Mouse (Mus musculus) regulatory T cell (primary cell): Measurements from ENCODE around the gene Usp19.

Source experiments
- in situ Hi-C: fragments of 300-600 bp; cut with MboI, MseI; formaldehyde crosslinking; loops from one replicate; pipeline ENCODE4 v1.15.1; 2025; ENCODE audit warnings: high pct_unique_total_duplicates

Usp19 gene

DNA sequence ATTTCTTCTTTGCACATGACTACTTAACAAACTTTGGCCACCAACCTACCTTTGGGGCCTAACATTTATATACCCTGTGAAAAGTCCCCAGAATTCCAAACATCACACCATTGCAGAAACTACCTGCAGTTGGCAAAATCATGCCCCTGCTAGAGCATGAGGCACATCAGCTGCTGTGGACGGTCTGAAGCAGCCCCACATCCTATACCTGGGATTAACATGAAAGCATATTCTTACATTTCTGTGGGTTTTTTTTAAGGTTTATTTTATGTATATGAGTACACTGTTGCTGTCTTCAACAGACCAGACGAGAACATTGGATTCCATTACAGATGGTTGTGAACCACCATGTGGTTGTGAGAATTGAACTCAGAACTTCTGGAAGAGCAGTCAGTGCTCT, 24.2 kb upstream of the Usp19 start:
- in situ Hi-C loops: no loop called here

DNA sequence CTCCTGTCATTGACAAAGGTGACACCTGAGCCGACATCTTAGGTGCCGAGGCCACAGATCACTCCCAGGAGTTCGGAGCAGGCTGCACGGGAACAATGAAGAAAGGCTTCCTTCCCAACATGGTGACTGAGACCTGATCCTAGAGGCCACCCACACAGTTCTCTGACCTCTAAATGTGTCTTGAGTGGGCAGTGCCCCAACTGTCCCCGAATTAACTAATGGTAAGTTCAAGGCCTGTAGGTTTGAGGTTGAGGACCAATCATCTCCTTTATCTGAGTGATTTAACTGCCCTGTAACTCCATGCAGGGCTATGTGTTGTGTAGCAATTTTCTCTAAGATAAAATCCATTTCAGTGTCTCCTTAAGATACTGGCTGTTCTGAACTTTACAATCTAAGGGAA, 21.0 kb upstream of the Usp19 start:
- in situ Hi-C loops: no loop called here

DNA sequence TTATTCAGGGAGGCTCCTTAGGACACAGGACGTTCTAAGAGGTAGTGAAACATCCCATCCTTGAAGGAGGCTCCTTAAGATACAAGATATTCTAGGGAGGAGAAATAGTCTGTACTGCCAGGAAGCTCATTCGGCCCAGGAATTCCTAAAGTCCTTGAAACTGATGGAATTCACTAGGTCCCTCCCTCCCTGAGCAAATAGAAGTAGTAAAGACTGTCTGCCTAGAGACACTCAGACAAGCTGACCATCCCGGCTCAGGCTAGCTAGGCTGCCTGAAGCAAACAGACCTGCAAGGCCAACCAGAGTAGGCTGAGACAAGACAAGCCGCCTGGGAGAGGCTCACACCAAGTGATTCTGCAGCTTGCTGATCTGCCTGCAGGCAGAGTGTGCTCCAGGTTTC, 20.6 kb upstream of the Usp19 start:
- in situ Hi-C loops: no loop called here

DNA sequence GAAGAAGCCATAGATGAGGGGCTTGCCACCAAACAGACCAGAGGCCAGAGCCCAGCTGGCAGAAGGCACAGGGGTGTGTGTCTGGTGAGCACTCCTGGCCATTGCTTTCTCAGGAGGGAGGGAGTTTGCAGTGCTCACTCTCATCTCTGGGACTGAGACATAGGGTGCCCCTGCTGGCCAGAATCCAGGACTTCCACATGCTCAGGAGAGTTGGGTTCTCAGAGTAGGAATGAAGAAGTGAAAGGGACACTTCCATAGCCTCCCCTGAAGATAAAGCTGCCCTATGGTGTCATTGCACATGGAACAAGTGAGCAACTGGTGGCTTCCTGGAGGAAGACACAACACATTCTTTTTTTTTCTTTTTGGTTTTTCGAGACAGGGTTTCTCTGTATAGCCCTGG, 15.9 kb upstream of the Usp19 start:
- in situ Hi-C loops: no loop called here

DNA sequence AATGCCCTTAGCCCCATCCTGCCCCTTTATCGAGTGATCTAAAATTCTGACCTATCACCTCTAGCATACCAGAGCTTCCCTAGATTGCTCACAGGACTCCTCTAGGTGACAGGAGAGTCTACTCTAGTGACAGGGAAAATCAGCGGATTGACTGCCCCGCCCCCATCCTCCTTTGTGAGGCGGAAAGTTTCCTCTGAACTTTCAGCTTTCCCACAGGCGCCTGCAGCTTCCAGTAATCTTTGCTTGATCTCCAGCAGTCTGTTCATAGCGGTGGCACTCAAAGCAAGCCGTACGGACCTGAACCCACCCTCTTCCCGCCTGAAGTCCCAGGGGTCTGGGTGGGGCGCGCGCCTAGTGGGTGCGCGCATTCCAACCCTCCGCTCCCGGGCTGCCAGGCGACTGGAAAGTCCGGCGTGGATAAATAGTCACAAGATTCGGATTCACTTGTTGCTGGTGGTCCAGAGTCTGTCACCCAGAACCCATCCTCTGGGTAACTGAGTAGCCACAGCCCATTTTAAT, 11.7 kb upstream of the Usp19 start:
- in situ Hi-C loops: no loop called here

DNA sequence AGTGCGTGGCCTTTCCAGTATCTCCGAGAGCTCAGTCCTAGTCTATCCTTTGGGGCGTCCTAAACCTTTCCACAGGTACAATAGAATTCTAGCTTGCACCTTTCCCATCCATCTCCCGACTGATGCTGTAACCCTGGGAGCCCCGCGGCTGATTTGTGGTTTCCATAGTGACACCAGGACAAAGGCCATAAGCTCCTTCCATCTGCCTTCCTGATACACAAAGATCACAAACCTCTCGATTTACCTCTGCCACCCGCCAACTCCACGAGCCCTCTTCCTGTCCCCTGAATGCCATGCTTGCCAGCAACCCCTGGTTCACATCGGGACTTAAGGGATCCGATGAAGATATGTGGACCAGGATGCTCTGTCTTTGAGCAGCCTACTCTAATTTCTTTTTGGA, 11.2 kb upstream of the Usp19 start:
- in situ Hi-C loops: no loop called here

DNA sequence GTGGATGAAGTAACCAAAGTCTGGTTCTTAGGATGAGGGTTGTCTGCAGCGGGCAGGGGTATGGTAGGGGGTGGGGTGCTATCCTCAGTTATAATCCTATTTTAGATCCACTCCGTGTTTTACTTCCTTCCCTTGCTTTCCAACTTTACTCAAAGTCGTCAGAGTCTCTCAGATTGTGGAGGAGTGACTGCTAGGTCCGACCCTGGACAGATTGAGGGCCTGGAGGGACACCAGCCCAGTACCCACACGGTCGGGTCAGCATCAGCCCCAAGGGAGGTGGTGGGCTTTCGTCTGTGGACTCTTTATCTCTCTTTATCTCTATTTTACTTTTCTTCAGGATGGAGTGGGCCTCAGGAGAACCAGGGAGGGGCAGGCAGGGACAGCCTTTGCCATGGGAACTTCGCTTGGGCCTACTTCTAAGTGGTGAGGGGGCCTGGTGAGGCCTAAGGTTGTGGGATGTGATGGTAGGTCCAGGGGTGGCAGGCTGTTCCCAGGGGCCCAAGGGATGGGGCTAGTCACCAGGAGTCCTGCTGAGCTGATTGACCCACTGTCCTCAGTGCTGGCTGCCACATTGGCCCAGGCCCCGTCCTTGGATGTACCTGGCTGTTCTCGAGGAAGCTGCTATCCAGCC, 10.6 kb upstream of the Usp19 start, which contains the start of gene Lamb2:
Gene Lamb2, plus strand, starts transcription at position 16 of the 631 bp plus-strand sequence.
- in situ Hi-C loops: loop anchor here (10.0 kb wide), 1 partner anchor 435 kb away; the partner anchor contains the start of gene Tmem89

DNA sequence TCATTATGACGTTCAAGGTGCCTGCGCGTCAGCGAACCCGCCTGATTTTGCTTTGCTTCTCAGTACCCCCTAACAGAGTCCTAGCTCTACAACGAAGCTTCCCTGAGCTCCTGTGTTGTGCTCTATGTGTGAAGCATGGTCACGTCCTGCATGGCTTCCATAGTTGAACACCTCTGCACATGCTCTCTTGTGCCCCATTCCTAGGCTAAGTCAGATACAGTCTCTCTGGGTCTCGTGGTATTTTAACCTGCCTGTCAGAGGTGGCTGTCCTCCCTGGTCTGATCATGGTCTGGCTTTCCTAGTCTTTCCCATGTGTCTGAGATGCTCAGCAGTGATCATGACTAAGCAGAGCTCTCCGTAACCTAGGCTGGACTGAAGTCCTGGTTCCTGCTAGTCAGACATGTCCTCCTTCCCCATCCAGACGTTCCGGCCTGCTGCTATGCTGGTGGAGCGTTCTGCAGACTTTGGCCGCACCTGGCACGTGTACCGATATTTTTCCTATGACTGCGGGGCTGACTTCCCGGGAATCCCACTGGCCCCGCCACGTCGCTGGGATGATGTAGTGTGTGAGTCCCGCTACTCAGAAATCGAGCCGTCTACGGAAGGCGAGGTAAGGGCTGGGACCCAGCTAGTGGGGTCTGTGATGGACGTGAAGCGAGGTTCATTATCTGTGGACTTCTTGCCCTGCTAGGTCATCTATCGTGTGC, 9.4 kb upstream of the Usp19 start:
- in situ Hi-C loops: loop anchor here (10.0 kb wide), 1 partner anchor 434 kb away; the partner anchor contains the start of gene Tmem89

DNA sequence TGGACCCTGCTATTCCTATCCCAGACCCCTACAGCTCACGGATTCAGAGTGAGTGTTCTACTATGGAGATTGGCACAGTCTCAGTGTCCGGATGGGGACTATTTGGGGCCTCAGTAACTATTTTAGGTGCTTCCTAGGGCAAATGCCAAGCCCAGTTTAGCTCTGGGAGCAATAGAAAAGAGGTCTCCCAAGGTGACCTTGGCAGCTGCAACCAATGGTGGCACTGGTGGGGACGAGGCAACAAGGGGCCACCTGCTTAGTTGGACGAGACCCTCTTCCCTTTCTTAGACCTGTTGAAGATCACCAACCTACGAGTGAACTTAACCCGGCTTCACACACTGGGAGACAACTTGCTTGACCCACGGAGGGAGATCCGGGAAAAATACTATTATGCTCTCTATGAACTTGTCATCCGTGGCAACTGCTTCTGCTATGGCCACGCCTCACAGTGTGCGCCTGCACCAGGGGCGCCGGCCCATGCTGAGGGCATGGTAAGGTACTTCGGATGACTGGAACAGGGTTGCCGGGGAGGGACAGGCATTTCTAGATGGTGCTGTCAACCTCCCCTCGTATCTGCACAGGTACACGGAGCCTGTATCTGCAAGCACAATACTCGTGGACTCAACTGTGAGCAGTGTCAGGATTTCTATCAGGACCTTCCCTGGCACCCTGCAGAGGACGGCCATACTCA, 8.7 kb upstream of the Usp19 start:
- in situ Hi-C loops: loop anchor here (10.0 kb wide), 1 partner anchor 433 kb away; the partner anchor contains the start of gene Tmem89

DNA sequence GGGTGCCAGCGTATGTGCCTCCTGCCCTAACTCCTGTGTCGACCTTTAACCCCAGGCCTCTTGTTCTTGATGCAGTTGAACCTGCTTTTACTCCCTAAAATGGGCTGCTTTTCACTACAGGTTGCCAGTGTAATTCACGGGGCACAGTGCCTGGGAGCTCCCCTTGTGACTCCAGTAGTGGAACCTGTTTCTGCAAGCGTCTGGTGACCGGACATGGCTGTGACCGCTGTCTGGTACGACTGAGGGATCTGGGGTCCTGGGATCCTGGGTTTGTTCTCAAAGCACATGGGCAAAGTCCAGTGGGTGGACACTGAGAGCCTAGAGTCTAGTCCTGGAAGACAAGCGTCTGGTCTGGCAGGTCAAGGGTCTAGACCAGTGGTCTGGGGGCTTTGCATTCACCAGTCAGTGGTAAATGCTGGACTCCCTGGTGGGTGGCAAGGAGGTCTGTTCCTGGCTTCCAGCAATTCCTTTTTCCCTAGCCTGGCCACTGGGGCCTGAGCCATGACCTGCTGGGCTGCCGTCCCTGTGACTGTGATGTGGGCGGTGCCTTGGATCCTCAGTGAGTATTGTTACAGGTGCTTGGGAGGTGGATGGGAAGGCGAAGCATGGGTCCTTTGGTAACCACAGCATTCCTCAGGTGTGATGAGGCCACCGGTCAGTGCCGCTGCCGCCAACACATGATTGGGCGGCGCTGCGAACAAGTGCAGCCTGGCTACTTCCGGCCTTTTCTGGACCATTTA, 7.2 kb upstream of the Usp19 start:
- in situ Hi-C loops: loop anchor here (10.0 kb wide), 1 partner anchor 432 kb away; the partner anchor contains the start of gene Tmem89

DNA sequence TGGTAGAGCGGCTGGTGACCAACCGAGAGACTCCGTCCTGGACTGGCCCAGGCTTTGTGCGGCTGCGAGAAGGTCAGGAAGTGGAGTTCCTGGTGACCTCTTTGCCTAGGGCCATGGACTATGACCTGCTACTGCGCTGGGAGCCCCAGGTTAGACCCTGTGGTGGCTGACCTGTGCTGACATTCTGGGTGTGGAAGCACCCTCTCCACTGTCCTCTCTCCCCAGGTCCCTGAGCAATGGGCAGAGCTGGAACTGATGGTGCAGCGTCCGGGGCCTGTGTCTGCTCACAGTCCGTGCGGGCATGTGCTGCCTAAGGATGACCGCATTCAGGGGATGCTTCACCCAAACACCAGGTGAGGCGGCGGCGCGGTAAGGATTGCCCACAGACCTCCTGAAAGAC, 6.4 kb upstream of the Usp19 start:
- in situ Hi-C loops: loop anchor here (10.0 kb wide), 1 partner anchor 431 kb away; the partner anchor contains the start of gene Tmem89

DNA sequence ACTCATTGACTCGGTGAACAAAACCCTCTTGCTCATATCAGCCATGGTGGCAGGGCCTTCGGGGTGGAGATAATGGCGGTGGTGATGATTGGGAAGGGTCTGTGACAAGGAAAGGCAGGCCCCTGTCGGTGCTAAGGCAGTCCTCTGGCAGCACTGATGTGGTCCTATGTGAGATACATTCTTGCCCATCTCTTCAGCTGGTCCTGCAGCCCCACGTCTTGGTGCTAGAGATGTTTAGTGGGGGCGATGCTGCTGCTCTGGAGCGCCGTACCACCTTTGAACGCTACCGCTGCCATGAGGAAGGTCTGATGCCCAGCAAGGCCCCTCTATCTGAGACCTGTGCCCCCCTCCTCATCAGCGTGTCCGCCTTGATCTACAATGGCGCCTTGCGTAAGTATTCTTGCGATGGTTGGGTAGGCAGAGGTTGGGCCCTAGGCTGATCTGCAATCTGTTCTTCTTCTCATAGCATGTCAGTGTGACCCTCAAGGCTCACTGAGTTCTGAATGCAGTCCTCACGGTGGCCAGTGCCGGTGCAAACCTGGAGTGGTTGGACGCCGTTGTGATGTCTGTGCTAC, 5.0 kb upstream of the Usp19 start:
- in situ Hi-C loops: loop anchor here (10.0 kb wide), 1 partner anchor 429 kb away; the partner anchor contains the start of gene Tmem89

DNA sequence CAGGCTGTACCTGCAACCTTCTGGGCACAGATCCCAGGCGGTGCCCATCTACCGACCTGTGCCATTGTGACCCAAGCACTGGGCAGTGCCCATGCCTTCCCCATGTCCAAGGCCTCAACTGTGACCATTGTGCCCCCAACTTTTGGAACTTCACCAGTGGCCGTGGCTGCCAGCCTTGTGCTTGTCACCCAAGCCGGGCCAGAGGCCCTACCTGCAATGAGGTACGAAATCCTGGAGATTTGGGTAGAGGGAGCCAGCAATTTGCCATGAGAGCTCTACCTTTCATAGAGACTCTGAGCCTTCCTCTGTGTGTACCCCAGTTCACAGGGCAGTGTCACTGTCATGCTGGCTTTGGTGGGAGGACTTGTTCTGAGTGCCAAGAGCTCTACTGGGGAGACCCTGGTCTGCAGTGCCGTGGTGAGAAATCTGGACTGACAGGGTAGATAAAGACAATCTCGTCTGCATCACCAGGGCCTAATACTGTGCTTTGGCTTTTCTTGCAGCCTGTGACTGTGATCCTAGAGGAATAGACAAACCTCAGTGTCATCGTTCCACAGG, 3.4 kb upstream of the Usp19 start:
- in situ Hi-C loops: loop anchor here (10.0 kb wide), 1 partner anchor 428 kb away; the partner anchor contains the start of gene Tmem89

DNA sequence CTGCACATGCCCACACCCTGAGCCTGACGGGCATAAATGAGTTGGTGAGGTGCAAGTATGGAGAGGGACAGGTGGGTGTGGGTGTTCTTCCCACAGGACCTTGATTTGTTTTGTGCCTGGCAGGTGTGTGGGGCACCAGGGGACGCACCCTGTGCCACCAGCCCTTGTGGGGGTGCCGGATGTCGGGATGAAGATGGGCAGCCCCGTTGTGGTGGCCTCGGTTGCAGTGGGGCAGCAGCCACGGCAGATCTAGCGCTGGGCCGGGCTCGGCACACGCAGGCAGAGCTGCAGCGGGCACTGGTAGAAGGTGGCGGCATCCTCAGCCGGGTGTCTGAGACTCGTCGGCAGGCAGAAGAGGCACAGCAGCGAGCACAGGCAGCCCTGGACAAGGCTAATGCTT, 2.0 kb upstream of the Usp19 start:
- in situ Hi-C loops: loop anchor here (10.0 kb wide), 1 partner anchor 426 kb away; the partner anchor contains the start of gene Tmem89

DNA sequence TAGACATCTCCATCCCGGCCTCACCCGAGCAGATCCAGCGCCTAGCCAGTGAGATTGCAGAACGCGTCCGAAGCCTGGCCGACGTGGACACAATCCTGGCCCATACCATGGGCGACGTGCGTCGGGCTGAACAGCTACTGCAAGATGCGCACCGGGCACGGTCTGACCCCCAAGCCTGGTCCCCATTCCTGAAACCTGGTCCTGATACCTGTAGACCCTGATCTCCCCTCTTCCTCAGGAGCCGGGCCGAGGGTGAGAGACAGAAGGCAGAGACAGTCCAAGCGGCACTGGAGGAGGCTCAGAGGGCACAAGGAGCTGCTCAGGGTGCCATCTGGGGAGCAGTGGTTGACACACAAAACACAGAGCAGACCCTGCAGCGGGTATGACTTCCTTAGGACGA, 1.2 kb upstream of the Usp19 start:
- in situ Hi-C loops: loop anchor here (10.0 kb wide), 1 partner anchor 426 kb away; the partner anchor contains the start of gene Tmem89

DNA sequence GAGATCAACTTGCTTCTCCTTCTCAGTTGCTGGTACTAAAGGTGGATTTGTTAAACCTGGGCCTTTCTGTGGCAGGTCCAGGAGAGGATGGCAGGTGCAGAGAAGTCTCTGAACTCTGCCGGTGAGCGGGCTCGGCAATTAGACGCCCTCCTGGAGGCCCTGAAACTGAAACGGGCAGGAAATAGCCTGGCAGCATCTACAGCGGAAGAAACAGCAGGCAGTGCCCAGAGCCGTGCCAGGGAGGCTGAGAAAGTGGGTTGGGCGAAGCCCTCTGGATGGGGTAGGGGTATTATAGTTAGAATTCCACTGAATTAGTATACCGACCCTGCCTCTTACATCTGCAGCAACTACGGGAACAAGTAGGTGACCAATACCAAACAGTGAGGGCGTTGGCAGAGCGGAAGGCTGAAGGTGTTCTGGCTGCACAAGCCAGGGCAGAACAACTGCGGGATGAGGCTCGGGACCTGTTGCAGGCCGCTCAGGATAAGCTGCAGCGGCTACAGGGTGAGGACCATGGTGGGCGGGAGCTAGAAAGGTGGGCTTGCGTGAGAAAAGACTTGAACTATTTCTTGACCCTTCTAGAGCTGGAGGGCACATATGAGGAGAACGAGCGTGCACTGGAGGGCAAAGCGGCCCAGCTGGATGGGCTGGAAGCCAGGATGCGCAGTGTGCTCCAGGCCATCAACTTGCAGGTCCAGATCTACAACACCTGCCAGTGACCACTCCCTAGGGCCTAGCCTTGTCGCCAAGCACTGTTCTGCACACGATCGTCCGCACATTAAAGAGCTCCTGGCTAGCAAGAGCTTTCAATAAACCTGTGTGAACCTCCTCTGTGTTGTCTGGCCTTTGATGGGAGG, 472 bp upstream of the Usp19 start:
- in situ Hi-C loops: loop anchor here (10.0 kb wide), 2 partner anchors 425 to 555 kb away; partner anchors contain the start of gene Tmem89

DNA sequence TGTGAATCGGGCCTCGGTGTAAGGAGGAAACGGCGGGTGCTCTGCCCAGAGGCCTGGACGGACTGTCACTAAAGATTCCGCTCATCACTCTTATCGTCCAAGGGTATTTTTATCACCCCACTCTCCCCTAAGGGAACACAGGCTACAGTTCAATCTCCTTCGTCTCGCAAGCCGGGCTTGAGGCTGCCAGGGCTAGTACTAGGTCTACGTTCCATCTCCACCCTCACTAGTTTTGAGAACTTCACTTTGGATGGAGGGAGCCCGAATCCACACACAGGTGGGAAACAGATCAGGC, 831 bp downstream of the Usp19 start:
- in situ Hi-C loops: loop anchor here (10.0 kb wide), 1 partner anchor 554 kb away; no protein-coding TSS in a partner anchor

DNA sequence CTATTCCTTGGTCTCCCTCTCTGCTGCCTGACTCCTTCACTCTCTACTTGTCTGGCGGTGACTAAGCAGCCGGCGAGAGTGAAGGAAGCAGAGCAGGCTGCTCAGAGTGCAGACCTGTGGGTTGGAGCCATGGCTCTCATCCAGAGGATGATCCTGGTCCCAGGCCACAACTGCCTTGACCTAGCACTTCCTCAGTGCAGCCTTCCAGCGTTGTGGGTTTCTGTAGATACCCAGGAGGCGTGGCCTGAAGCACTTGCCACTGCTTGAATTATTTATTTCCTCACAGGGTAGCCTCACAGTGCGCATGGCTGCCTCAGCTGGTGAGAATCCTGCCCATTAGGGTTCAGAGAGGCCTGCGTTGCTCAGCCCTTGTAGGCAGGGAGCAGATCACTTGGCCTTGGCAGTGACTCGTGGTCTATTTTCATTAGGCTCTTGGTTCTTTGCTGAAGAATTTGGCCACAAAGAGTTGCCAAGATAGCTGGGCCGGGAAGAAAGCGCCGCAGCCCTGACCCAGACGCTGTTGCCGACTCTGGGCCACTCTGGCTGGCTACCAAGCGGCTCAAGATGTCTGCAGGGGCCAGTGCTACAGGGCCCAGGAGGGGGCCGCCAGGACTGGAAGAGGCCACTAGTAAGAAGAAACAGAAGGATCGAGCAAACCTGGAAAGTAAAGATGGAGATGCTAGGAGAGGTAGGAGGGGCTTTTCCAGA, 1.8 kb downstream of the Usp19 start:
- in situ Hi-C loops: loop anchor here (10.0 kb wide), 1 partner anchor 553 kb away; no protein-coding TSS in a partner anchor

DNA sequence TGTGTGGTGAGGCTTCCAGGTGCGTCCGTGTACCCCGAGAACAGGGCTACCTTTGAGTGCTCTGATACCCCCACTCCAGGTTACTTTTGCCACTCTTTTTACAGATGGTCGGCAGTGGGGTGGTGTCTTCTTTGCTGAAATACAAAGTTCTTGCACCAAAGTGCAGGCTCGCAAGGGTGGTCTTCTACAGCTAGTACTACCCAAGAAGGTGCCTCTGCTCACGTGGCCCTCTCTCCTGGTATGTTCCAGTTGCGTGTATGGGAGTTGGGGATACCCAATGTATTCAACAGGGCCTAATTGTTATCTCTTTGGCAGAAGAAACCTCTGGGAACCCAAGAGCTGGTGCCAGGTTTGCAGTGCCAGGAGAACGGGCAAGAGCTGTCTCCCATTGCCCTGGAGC, 2.8 kb downstream of the Usp19 start:
- in situ Hi-C loops: loop anchor here (10.0 kb wide), 1 partner anchor 552 kb away; no protein-coding TSS in a partner anchor
